Mouse (Mus musculus) C2C12 (cell line): Measurements from ENCODE around the gene Abt1. TPM values are rescaled to one million over a fixed set of nuclear protein-coding genes. Genes with fewer than 3 reads are reported as not detected.
"Not testable (repeated sequence)": the region's sequence is repeated elsewhere in the genome, so short reads cannot be mapped to it uniquely, and the experiment has no call there.

Source experiments
- H3K27me3 ChIP-seq: one replicate; pipeline ENCODE4 v1.6.1; 2011; ENCODE audit not compliant: control insufficient read depth, insufficient read depth, insufficient read length
- H3K36me3 ChIP-seq: one replicate; pipeline ENCODE4 v1.6.1; 2011; ENCODE audit not compliant: control insufficient read depth, insufficient read depth
- H3K4me3 ChIP-seq: one replicate; pipeline ENCODE4 v1.5.1; 2011; ENCODE audit warnings: mild to moderate bottlenecking, control low read depth; ENCODE audit not compliant: poor library complexity, insufficient read depth, severe bottlenecking
- H3K79me2 ChIP-seq: one replicate; pipeline ENCODE4 v1.6.1; 2011; ENCODE audit not compliant: control insufficient read depth, insufficient read depth
- H3K79me3 ChIP-seq: one replicate; pipeline ENCODE4 v1.6.1; 2011; ENCODE audit warnings: low read depth, control low read depth
- H3ac ChIP-seq: one replicate; pipeline ENCODE3; 2011; ENCODE audit warnings: low read depth; ENCODE audit not compliant: control insufficient read depth, insufficient read length
- CEBPB ChIP-seq: IDR thresholded peaks from one replicate; pipeline ENCODE4 v1.6.1; 2011; ENCODE audit warnings: low read depth, mild to moderate bottlenecking, control low read depth, moderate library complexity
- CTCF ChIP-seq: IDR thresholded peaks from one replicate; pipeline ENCODE4 v1.5.1; 2011; ENCODE audit not compliant: control insufficient read depth, insufficient read depth, insufficient read length
- FOSL1 ChIP-seq: IDR thresholded peaks from one replicate; pipeline ENCODE4 v1.8.0; 2011; ENCODE audit warnings: mild to moderate bottlenecking, low read length; ENCODE audit not compliant: poor library complexity, insufficient read depth, severe bottlenecking
- MAX ChIP-seq: IDR thresholded peaks from one replicate; pipeline ENCODE4 v1.6.1; 2011; ENCODE audit warnings: mild to moderate bottlenecking, control low read depth
- MYOD1 ChIP-seq: IDR thresholded peaks from one replicate; pipeline ENCODE4 v1.6.1; 2011; ENCODE audit warnings: low read depth; ENCODE audit not compliant: control insufficient read depth, insufficient read length
- MYOG ChIP-seq: IDR thresholded peaks from one replicate; pipeline ENCODE4 v1.6.1; 2011; ENCODE audit not compliant: control insufficient read depth, insufficient read length; ENCODE audit errors: extremely low read depth
- USF1 ChIP-seq: IDR thresholded peaks from one replicate; pipeline ENCODE4 v1.6.1; 2011; ENCODE audit warnings: low read depth, mild to moderate bottlenecking, control low read depth, moderate library complexity
- polyA plus RNA-seq: library from polyadenylated mRNA; unstranded; fragments of >200 nt; fragmentation: generic; extraction: Trizol; gene quantifications from one replicate; pipeline ENCODE4 v1.2.1, GENCODE M21; 2012; ENCODE audit warnings: missing spikeins

Abt1 gene
- polyA plus RNA-seq, 1 experiment = 11.2 TPM

DNA sequence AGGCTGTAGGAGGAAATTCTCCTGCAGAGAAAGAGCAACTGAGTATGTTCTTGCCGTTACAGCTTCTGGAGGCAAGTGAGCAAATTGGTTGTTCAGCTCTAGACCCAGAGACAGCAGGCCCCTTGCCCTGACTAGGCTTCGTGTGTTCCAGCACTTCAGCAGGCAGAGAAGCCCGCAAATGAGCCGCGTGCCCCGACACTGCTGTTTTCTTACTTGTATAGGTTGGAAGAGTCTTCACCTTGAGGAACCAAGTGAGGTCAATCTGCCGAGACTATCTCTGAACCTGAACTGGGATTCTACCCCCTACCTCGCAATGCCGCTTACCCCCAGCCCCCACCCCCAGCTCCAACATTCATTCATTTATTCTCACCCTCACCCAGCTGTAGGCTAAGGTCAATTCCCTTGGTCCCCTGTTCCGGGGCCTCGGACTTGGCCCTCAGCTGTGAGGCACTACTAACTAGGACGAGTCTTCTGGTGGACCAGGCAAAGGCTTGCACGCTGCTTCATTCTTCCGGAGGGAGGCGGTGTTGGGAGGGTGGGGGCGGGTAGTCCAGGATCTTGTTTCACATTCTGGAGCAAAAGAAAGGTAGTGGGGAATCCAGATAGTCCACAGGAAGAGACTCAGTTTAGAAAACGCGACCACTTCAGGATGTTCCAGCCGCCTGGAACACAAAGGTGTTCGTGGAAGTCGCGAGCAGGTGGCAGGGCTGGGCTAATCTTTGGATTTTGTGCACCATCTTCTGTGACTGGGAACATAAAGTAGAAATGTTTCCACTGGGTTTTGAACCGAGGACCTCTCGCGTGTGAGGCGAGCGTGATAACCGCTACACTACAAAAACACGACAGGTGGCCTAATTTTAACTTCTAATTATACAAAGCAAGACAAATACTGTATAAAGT is 12.1 kb downstream of the Abt1 start:
- H3K36me3 ChIP-seq = no peaks in the 10 kb centered on the region
- H3K79me3 ChIP-seq = no peaks in the 10 kb centered on the region
- H3K27me3 ChIP-seq = no peaks in the 10 kb centered on the region
- no peak overlapping the region for H3K4me3 ChIP-seq
- H3ac ChIP-seq = no peak overlapping the region
- H3K79me2 ChIP-seq = no peaks in the 10 kb centered on the region
- peak; percentile 52 for TF ChIP-seq MYOD1
- no peak for TF ChIP-seq CEBPB

- Histone ChIP-seq H3K36me3 (no peaks in the 10 kb centered on the region), H3ac (no peak overlapping the region), H3K79me2 (no peaks in the 10 kb centered on the region), H3K27me3 (no peaks in the 10 kb centered on the region), H3K4me3 (no peak overlapping the region), H3K79me3 (no peaks in the 10 kb centered on the region)
- TF ChIP-seq MYOD1 (no peak), FOSL1 (no peak), CTCF (no peak), CEBPB (no peak), USF1 (no peak), MAX (no peak), MYOG (no peak)
Observed at GRCm38 (mm10) chr13:23410632-23411031, 13.0 kb downstream of the Abt1 start.

DNA sequence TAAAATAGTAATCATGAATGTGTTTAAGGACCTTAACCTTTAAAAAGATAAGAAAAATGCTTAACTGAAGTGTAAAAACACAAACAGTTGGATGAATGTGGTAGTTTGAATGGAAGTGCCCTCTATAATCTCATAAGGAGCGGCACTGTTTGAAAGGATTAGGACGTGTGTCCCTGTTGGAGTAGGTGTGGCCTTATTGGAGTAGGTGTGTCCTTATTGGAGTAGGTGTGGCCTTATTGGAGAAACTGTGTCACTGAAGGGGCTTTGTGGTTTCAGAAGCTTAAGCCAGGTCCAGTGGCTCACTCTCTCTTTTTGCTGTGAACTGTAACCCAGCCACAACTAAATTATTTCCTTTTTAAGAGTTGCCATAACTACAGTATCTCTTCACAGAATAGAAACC is 21.0 kb downstream of the Abt1 start:
- no peaks in the 10 kb centered on the region for H3K36me3 ChIP-seq
- H3K79me2 ChIP-seq = no peaks in the 10 kb centered on the region
- TF ChIP-seq MAX = no peak
- no peak for TF ChIP-seq CEBPB
- TF ChIP-seq USF1 = no peak
- no peaks in the 10 kb centered on the region for H3K79me3 ChIP-seq
- no peak overlapping the region for H3ac ChIP-seq
- no peak overlapping the region for H3K4me3 ChIP-seq
- no peaks in the 10 kb centered on the region for H3K27me3 ChIP-seq

DNA sequence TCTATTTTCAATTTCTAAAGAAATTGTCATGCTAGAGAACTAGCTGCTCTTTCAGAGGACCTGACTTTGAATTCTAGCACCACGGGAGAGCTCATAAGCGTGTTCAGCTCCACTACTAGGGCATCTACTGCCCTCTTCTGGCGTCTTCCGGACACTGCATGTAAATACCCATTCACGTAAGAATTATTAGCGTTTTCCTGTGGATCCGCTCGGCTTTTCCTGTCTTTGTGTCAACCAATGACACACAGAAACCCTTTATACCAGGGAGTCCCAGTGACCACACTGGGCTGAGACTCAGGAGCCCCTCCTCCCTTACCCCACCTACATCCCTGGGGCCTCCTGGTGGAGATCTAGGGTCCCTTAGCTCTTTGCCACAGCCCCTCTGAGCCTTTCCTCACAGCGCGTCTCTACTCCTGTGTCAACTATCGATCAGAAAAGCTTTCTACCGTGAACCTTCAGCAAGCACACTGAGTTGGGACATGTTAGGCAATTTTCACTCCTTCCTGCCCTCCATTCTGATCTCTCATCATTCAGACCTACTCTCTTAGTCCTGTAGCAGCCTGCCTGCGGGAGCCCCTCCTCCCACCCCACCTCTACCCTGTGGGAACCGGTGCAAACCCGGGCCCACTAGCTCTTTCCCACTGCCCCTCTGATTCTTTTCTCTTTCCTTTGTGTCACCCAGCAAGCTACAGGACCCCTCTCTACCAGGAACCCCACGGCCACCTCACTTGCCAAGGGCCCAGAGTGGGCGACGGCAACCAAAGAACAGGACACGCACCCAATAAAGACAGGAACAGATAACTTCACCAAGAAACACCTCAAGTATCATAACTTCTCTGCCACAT is 21.8 kb downstream of the Abt1 start:
- Histone ChIP-seq H3K36me3 (no peaks in the 10 kb centered on the region), H3K79me2 (no peaks in the 10 kb centered on the region), H3ac (peak overlapping the region; percentile 73), H3K27me3 (no peaks in the 10 kb centered on the region), H3K79me3 (no peaks in the 10 kb centered on the region), H3K4me3 (peak overlapping the region; percentile 18)
- TF ChIP-seq FOSL1 = no peak
- TF ChIP-seq MAX = peak; percentile 72
- TF ChIP-seq USF1 = no peak
- no peak for TF ChIP-seq CEBPB
- TF ChIP-seq CTCF = peak; percentile 91
- TF ChIP-seq MYOG = no peak
- TF ChIP-seq MYOD1 = no peak

- H3K36me3 ChIP-seq = no peaks in the 10 kb centered on the region
- no peaks in the 10 kb centered on the region for H3K79me3 ChIP-seq
- peak overlapping the region; percentile 52 for H3ac ChIP-seq
- H3K27me3 ChIP-seq = no peaks in the 10 kb centered on the region
- no peaks in the 10 kb centered on the region for H3K79me2 ChIP-seq
- no peak for TF ChIP-seq MAX
- TF ChIP-seq MYOD1 = no peak
- TF ChIP-seq USF1 = no peak
- TF ChIP-seq FOSL1 = no peak
- no peak for TF ChIP-seq MYOG
- no peak for TF ChIP-seq CTCF
- TF ChIP-seq CEBPB = no peak
- H3K4me3 ChIP-seq = peak overlapping the region; percentile 18
Observed at GRCm38 (mm10) chr13:23400771-23401682, 22.6 kb downstream of the Abt1 start.

DNA sequence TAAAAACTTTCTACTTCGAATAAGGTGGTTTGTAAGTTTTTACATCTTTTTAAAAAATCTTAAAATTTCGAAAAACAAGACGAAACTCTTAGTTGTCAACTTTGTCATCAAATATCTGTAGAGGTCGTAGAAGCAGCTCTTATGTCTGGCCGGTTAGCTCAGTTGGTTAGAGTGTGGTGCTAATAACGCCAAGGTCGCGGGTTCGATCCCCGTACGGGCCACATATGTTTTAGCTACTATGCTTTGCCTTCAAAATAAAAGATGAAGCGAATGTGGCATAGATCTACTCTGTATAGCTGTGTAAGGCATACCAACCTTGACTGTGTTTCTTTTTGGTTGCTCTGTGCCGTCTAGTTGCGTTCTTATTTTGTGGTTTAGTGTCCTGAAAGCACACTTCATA is 26.8 kb downstream of the Abt1 start:
- H3K79me2 ChIP-seq, H3ac ChIP-seq, H3K79me3 ChIP-seq, H3K27me3 ChIP-seq, H3K36me3 ChIP-seq: not testable (repeated sequence)
- H3K4me3 ChIP-seq = peak overlapping the region; percentile 36
